Mouse (Mus musculus) lung, embryonic 16.5 days (tissue): ENCODE measurements around the gene Zmym4. TPM values are rescaled to one million over a fixed set of nuclear protein-coding genes. Genes with fewer than 3 reads are reported as not detected.
A peak's percentile ranks its signal among the peaks of the same experiment; 100 is the strongest.
"Not testable (repeated sequence)": the region's sequence is repeated elsewhere in the genome, so short reads cannot be mapped to it uniquely, and the experiment has no call there.

Experiments
- ATAC-seq: fragments of 200-750 bp; cut with Nextera tagmentation; 2 replicates; pipeline ENCODE4 v1.8.0; 2017; ENCODE audit warnings: low read depth, mild to moderate bottlenecking, moderate library complexity
- H3K27ac ChIP-seq: fragments of 300-500 bp; sonication (generic); 2 replicates; pipeline ENCODE4 v1.5.1; 2014; ENCODE audit warnings: mild to moderate bottlenecking, control low read depth, low read length
- H3K27me3 ChIP-seq: fragments of 300-500 bp; sonication (generic); 2 replicates; pipeline ENCODE4 v1.6.1; 2014; ENCODE audit warnings: low read depth, low read length, mixed read lengths; ENCODE audit not compliant: control insufficient read depth, insufficient read depth
- H3K36me3 ChIP-seq: fragments of 300-500 bp; sonication (generic); 2 replicates; pipeline ENCODE4 v1.6.1; 2014; ENCODE audit warnings: low read length; ENCODE audit not compliant: control insufficient read depth, insufficient read depth
- H3K4me1 ChIP-seq: fragments of 300-500 bp; sonication (generic); replicated peaks from 2 replicates; pipeline ENCODE4 v1.6.1; 2014; ENCODE audit warnings: low read length, mixed read lengths; ENCODE audit not compliant: control insufficient read depth, insufficient read depth
- H3K4me2 ChIP-seq: fragments of 300-500 bp; sonication (generic); 2 replicates; pipeline ENCODE4 v1.6.1; 2014; ENCODE audit warnings: low read depth, low read length, control low read depth
- H3K4me3 ChIP-seq: fragments of 300-500 bp; sonication (generic); 2 replicates; pipeline ENCODE4 v1.5.1; 2014; ENCODE audit warnings: mild to moderate bottlenecking, low read length, control low read depth
- H3K9ac ChIP-seq: fragments of 300-500 bp; sonication (generic); 2 replicates; pipeline ENCODE4 v1.6.1; 2014; ENCODE audit warnings: low read length, control low read depth
- H3K9me3 ChIP-seq: fragments of 300-500 bp; sonication (generic); 2 replicates; pipeline ENCODE4 v1.6.1; 2016; ENCODE audit warnings: low read length; ENCODE audit not compliant: control insufficient read depth
- WGBS: fragments of 180-500 bp; shearing (Covaris S2); extraction: QIAGEN DNeasy Blood & Tissue Kit; methylation state at CpG from one replicate; pipeline ENCODE4 v1.1.7; 2014; 5-methylcytosine and 5-hydroxymethylcytosine counted together
- polyA plus RNA-seq: library from polyadenylated mRNA; unstranded; fragments of >200 nt; fragmentation: Nextera tagmentation; extraction: Ambion mirVana; gene quantifications from 2 replicates; pipeline ENCODE4 v1.2.1, GENCODE M21; 2015

The Zmym4 gene
- 16.4 and 18.0 TPM in 2 replicates for polyA plus RNA-seq

- peaks cover 2% of the 10 kb centered on the region; the same call in 1 of the 2 replicates for H3K4me1 ChIP-seq
- WGBS = 5% methylated on average over 49 of the region's 54 CpGs
- peak within 1 kb of the TSS; percentile 94 for H3K27ac ChIP-seq
- peak within 1 kb of the TSS; percentile 95 for H3K4me3 ChIP-seq
- peak within 1 kb of the TSS; percentile 84 for H3K4me2 ChIP-seq
- no peaks in the 10 kb centered on the region for H3K27me3 ChIP-seq
- peak; percentile 98 for ATAC-seq
- no peaks in the 10 kb centered on the region for H3K36me3 ChIP-seq
- no peaks in the 10 kb centered on the region for H3K9me3 ChIP-seq
- peak within 1 kb of the TSS; percentile 99 for H3K9ac ChIP-seq
Observed at GRCm38 (mm10) chr4:126967864-126968821, at the start of gene Zmym4. Gene Zmym4 (minus strand): TSS chr4:126968135.

GRCm38 (mm10) chr4:127016366-127016765 is 48.4 kb upstream of the Zmym4 start:
- Histone ChIP-seq H3K27me3 (no peaks in the 10 kb centered on the region), H3K27ac (no peak overlapping the region), H3K4me2 (no peak overlapping the region), H3K9me3 (no peaks in the 10 kb centered on the region), H3K4me1 (peaks cover 4% of the 10 kb centered on the region), H3K36me3 (no peaks in the 10 kb centered on the region), H3K4me3 (no peak overlapping the region), H3K9ac (no peak overlapping the region)
- ATAC-seq = no peak
- WGBS = 75% methylated on average over 4 of the region's 4 CpGs

- H3K27ac ChIP-seq, H3K4me2 ChIP-seq, H3K9ac ChIP-seq, H3K9me3 ChIP-seq, H3K4me1 ChIP-seq, H3K27me3 ChIP-seq, H3K36me3 ChIP-seq: not testable (repeated sequence)
- peak overlapping the region; percentile 42 for H3K4me3 ChIP-seq
- peak; percentile 97 for ATAC-seq
- 15% methylated on average over 14 of the region's 26 CpGs for WGBS
Observed at GRCm38 (mm10) chr4:127015294-127015993, 47.5 kb upstream of the Zmym4 start.

- no peak overlapping the region for H3K27ac ChIP-seq
- 16% methylated on average over 25 of the region's 25 CpGs for WGBS
- H3K27me3 ChIP-seq = peaks cover 2% of the 10 kb centered on the region; the same call in 1 of the 2 replicates
- H3K4me2 ChIP-seq = peak overlapping the region; percentile 48
- no peaks in the 10 kb centered on the region for H3K36me3 ChIP-seq
- peaks cover 4% of the 10 kb centered on the region for H3K4me1 ChIP-seq
- ATAC-seq = peak; percentile 54; the same call in 1 of the 2 replicates
- H3K9ac ChIP-seq = peak overlapping the region; percentile 27
- no peaks in the 10 kb centered on the region for H3K9me3 ChIP-seq
- peak overlapping the region; percentile 32 for H3K4me3 ChIP-seq
Observed at GRCm38 (mm10) chr4:127005113-127005936, 37.4 kb upstream of the Zmym4 start.

- ATAC-seq = no peak
- peaks cover 4% of the 10 kb centered on the region for H3K4me1 ChIP-seq
Observed at GRCm38 (mm10) chr4:127004384-127004783, 36.4 kb upstream of the Zmym4 start.

GRCm38 (mm10) chr4:127000601-127001105 is 32.7 kb upstream of the Zmym4 start:
- Histone ChIP-seq H3K4me1 (peaks cover 4% of the 10 kb centered on the region), H3K27me3 (peaks cover 2% of the 10 kb centered on the region; the same call in 1 of the 2 replicates), H3K27ac (no peak overlapping the region), H3K9me3 (no peaks in the 10 kb centered on the region), H3K36me3 (no peaks in the 10 kb centered on the region), H3K9ac (no peak overlapping the region), H3K4me3 (no peak overlapping the region), H3K4me2 (no peak overlapping the region)
- no peak for ATAC-seq
- 51% methylated on average over 8 of the region's 8 CpGs for WGBS

More at GRCm38 (mm10) chr4:127004384-127004783, 36.4 kb upstream of the Zmym4 start:
- Histone ChIP-seq H3K9ac (no peak overlapping the region), H3K4me2 (no peak overlapping the region), H3K27me3 (peaks cover 2% of the 10 kb centered on the region; the same call in 1 of the 2 replicates), H3K36me3 (no peaks in the 10 kb centered on the region), H3K4me3 (no peak overlapping the region), H3K9me3 (no peaks in the 10 kb centered on the region), H3K27ac (no peak overlapping the region)
- whole genome bisulfite sequencing = 77% methylated on average over 3 of the region's 3 CpGs

- not testable (repeated sequence) for H3K9me3 ChIP-seq, H3K4me2 ChIP-seq, H3K9ac ChIP-seq, H3K27me3 ChIP-seq, ATAC-seq, H3K27ac ChIP-seq, H3K4me1 ChIP-seq, H3K36me3 ChIP-seq, H3K4me3 ChIP-seq
- WGBS = 95% methylated on average over 16 of the region's 16 CpGs
Observed at GRCm38 (mm10) chr4:126999372-126999771, 31.4 kb upstream of the Zmym4 start.

GRCm38 (mm10) chr4:126992356-126992755 is 24.4 kb upstream of the Zmym4 start:
- Histone ChIP-seq H3K9me3 (no peaks in the 10 kb centered on the region), H3K9ac (no peak overlapping the region), H3K4me3 (no peak overlapping the region), H3K4me2 (no peak overlapping the region), H3K27ac (no peak overlapping the region), H3K4me1 (no peaks in the 10 kb centered on the region), H3K36me3 (no peaks in the 10 kb centered on the region), H3K27me3 (no peaks in the 10 kb centered on the region)
- 61% methylated on average over 5 of the region's 5 CpGs for WGBS
- ATAC-seq = no peak
